Mouse (Mus musculus) ES-CJ7 (cell line): ENCODE results near the gene Armh2.
"Not testable (repeated sequence)": the region's sequence is repeated elsewhere in the genome, so short reads cannot be mapped to it uniquely, and the experiment has no call there.

Experiments
- DNase-seq: peaks from one replicate; pipeline ENCODE4 v3.0.0; 2011; ENCODE audit warnings: low read depth, low spot score

Gene Armh2

DNA sequence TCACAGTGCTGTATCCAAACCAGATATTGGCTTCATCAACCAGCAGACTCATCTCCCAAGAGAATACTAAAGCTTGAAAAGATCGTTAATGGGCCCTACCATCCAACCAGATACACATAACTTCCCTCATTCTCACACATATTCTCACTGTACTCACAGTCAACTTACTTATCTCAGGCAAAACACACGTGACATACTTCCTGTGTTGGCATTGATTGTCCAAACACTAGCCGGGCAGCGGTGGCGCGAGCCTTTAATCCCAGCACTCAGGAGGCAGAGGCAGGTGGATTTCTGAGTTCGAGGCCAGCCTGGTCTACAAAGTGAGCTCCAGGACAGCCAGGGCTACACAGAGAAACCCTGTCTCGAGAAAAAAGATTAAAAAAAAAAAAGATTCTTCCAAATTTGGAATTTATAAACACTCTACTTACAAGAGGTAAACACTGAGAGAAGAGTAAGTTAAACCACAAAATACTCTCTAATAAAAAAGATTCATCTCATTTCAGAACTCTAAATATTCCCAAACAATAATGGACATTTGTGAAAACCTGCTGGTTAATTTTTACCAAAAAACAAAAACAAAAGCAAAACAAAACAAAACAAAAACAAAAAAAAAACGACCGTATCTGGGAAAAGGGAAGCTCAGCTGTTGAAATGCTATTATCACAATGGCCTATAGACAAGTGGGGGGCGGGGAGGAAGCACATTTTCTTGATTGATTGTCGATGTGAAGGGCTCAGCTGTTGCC is 17.0 kb downstream of the Armh2 start:
- DNase-seq = no peak

DNA sequence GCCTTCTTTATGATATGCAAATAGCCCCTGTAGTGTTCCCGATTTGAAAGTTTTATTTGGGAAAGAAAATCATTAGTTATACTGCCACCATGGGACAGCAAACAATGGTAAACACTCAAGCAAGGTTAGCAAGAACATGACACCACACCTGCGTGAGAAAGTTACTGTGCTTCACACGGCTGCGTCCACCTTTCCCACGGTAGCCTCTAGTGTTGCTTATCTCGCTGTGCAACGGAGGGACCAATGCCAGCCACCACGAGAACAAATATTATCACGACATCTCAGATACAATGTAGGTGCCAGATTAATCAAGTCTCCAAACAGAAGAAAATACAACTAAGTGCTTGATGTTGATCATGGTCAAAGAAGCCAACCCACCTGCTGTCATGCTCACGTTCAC is 18.4 kb downstream of the Armh2 start:
- DNase-seq = no peak

DNA sequence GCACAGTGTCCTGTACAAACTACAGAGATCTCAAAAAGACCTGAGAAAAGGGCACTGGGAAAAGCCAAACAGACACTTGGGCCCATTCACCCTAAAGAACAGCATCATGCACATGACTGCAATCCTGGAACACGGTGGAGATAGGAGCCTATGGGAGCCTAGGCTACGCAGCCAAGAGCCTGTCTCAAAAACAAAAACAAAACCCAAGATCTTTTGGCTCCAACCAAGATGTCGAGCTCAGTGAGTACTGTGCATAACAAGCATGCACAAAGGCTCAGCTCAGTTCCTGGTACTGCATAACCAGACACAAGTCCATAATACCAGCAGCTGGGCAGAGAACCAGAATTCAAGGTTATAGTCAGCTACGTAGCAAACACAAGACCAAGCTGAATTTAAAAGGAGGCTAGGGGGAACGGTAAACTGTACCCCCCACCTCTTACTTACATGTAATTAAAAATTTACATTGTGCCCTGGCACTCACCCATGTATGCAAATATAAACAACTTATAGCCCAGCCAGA is 19.4 kb downstream of the Armh2 start:
- DNase-seq = no peak

DNA sequence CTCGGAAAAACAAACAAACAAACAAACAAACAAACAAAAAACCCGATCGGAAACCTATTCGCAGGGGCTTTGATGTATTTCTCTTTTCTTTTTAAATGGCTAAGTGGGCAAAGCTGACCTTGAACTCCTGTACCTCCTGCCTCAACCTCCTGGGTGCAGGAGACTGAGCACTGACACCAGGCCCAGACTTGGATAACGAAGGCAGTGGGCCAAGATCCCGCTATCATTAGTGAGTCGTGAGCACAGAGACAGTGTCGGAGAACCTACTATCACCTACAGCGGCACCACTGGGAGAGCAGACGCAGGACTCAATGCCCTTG is 20.0 kb downstream of the Armh2 start:
- no peak for DNase-seq

DNA sequence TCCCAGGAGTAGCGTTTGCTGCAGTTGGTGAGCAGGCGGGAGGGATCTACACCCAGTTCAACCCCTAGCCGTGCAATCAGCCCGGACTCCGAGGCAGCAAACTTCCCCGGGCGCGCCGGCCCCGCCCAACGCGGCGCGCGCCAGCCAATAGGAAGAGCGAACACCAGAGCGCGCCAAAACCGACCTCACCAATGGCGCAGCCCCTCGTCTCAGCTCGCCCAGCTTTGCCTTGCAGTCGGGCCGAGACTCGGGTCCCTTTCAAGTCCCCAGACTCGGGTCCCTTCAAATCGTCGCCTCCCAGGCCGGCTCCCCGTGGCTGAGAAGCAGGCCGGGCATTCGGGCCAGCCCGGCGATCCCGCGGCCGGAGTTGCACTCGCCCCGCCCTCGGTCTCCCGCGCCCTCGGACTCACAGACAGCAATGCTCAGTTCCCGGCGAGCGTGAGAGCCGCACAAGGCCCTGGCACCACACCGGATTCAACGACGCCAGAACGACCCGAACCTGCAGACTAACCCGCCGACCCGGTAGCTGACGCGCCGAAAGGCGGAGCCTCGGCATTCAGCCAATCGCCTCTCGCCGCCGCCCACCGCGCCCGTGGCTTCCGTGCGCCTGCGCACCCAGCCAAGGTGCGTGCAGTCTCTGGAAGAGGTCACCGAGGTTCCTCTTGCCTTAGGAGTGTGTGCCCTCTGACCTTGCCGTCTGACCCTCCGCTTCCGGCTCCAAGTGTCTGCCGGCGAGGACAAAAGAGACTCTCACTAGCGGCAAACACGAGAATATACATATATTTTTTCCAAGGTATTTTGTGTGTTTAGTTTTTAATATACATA is 20.6 kb downstream of the Armh2 start, which contains the start of gene Gmnn:
Gene Gmnn, minus strand, starts transcription at position 521 of the 825 bp plus-strand sequence.
- peak; percentile 95 for DNase-seq

DNA sequence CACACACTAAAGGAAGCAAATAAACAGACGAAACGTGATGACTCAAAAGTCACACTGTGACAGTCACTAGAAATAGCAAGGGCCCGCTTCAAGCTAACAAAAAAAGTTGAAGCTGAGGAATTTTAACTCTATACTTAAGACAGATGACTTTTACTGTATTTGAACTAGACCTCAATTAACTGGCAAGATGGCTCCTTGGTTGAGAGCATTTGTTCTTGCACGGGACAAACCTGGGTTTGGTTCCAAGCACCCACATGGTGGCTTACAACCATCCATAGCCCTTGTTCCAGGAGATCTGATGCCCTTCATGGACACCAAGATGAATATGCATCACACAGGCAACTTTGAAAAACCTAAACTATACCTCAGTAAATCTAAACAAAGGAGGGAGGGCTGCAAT is 21.2 kb downstream of the Armh2 start:
- no peak for DNase-seq

DNA sequence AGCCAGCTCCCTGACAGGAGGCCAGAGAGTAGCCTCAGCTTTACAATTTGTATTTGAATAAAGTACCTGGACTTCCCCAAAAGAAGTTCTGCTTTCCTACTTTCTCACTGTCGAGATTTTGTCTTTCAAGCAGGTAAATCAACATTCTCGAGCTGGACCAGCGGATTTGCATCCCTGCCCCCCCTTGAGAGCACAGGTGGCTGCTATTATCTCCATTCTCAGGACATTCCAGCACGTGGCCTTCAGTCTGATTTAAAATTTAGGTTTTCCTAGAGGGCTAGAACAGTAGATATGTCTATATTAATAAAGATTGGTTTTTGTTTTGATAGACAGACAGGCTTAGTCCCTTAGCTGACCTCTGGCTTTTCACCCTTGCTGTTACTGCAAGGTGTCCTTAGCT is 26.8 kb downstream of the Armh2 start:
- not testable (repeated sequence) for DNase-seq

DNA sequence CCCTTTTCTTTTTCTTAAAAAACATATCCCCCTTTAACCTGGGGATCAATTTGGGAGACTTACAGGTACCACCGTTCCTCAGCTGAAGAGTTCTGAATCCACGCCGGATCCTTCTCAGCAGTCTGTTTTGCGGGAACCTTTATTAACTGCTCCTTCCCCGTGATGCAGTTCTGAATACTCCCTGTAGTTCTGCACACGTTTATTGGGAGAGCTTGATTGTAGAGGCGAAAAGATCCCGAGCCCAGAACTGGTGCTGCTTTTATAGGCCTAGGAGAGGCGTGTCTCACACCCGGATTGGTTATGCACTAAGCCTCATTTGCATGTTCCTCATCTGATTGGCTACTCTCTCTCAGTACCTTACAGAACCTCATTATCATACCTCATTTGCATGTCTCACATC is 30.4 kb downstream of the Armh2 start:
- not testable (repeated sequence) for DNase-seq

DNA sequence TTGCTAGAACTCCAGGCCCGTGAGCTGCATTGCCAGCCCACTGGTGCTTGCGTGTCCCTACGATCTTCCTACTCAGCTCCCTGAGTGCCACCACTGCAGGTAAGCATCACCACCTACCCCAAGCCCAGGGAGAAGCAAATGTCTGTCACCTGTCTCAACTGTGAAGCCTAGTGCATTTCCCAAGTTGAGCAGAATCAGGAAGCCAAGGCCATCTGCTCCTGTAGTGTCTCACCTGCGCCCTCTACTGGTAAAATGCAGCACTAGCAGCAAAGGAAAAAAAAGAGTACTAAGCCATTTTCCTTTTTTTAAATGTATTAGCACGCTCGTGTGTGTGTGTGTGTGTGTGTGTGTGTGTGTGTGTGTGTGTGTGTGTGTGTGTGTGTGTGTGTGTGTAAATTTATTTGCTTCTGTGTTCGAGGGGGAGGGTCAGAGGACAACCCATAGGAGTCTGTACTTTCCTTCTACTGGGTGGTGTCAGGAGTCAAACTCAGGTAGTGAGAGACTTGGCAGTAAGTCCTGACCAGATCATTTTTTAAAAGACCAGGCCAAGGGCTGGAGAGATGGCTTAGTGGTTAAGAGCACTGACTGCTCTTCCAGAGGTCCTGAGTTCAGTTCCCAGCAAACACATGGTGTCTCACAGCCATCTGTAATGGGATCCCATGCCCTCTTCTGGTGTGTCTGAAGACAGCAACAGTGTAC is 35.3 kb downstream of the Armh2 start:
- DNase-seq = peak; percentile 73

DNA sequence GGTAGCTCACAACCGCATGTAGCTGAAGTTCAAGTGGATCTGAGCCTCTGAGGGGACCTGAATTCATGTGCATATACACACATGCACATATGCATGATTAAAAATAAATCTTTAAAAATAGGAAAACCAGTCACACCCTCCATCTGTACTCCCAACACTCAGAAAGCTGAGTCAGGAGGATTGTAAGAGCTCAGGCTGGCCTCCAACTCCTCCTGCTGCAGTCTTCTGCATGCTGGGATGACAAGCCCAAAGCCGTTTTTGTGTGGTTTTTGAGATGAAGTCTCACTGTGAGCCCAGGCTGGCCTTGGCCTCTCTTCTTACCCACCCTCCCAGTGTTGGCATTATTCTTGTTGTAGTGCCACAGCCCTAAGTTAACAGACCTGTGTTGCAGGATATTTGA is 37.0 kb downstream of the Armh2 start:
- DNase-seq = no peak

DNA sequence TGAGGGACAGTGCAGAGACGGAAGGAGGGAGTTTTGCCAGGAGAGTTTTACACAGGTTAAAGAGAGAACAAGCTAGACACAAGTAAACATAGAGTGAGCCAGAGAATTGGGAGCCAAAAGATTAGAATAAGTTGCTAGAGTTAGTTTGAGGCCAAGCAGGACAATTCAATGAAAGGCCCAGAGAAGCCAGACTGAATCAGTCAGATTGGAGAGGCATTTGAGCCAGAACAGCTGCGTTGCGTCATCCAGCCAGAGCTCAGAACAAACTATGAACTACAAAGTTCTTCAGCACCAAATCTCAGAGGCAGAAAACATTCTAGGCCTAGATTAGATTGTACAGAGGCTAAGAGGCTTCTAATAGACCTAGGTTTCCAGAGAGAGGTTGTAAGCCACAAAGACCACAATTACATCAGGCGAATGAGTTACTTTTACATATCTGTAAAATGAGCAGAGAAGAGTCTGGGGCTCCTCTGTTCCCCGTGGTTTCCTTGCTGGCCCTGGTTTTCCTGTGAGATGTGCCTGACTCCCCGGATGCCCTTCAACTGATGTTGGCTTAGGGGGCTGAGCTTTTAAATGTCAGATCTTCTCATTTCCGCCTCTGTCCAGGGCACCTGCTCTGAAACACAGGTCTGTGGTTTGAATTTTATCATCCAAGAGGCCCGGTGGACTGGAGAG is 37.8 kb downstream of the Armh2 start:
- no peak for DNase-seq

DNA sequence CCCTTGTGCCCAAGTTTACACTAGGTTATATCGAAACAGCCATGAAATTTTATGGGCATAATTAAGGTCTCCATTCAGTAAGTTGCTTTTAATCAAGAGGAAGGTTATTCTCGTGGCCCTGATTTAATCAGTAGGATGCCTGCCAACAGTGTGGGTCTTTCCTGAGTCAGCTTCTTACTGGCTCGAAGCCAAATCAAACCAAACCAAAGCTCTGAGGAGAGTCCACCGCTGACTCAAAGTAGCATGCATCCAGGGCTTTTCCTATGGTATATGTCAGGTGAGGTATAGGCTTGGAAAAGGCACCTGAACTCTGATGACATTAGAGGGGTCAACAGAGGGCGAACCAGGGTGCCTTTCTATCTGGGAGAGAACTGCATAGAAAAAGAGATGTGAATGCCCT is 40.9 kb downstream of the Armh2 start:
- no peak for DNase-seq

DNA sequence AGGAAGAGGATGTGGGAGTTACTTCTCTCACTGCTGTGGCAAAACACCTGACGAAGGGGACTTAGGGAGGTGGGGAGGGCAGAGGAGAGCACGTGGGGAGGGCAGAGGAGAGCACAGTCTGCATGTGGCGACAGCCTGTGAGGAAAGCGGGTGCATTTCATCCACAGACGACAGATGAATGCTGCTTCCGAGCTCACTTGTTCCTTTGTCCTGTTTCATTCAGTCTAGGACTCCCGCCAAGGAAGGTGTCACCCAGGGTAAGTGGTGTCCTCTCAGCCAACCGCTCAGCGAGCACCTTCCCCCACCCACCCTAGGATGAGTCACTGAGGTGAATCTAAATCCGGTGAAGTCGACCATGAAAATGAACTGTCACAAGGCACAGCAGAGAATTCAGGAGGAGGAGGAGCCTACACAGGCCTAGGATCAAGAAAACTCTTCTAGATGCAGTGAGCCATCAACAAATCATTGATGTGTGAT is 45.0 kb downstream of the Armh2 start:
- no peak for DNase-seq

DNA sequence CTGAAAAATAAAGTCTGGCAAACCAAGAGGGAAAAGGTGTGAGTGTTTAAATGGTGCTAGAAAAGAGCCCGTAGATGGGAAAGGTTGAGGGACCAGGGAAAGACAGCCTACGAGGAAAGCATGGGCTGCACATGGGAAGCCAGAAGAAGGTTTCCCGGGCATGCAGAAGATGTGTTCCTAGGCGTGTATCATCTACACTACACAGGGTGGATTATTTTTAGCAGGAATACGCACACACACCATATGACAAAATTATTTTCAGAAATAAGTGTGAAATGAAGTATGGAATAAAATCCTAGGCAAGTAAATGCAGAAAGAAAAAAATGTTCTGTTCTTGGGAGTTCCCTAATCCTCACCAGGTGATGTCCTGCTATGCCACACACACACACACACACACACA is 46.4 kb downstream of the Armh2 start:
- no peak for DNase-seq

DNA sequence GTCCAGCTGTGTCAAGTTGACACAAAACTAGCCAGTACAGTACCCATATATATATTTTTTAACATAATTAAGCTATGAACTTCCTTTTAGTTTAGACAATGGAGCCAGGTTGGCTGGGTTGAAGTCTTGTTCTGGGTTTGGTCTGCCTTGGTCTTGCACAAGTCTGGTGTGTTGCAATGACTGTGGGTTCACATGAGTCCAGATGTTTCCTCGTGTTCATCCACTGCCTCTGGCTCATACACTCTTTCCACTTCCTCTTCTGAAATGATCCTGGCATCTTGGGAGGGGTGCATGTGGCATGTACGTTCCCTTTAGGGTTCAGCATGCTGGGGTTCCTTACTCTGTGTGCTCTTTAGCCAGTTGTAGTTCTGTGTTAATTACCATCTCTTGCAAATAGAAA is 50.3 kb downstream of the Armh2 start:
- no peak for DNase-seq

DNA sequence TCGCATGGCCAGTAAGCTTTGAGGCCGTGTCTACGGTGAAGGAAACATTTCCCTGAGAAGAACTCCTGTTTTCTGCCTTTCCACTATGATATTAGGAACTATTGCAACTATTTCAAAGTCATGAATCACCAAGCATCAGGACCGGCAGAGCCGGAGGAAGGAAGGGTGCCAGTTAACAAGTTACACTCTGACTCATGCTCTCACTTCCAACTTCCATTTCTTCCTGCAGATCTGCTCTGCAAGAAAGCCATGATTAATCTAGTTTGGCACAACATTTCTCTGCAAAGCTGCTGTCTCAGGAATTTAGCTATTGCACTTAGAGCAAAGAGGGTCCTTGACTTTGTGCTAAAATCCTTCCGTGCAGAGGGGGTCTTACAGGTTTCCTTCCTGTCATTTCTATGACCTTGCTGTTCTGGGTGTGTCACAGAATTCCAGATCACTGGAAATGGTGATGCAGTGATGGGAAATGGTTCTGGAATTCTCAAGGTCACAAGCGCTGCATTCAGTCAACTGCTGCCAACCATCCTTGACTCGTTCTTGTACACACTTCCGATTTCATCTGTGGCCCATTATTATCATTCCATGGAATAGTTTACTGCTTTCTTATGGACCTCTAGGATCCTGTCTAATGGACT is 51.5 kb downstream of the Armh2 start:
- peak; percentile 49 for DNase-seq
